Mouse (Mus musculus): ENCODE data around the gene AI854703.

DNA sequence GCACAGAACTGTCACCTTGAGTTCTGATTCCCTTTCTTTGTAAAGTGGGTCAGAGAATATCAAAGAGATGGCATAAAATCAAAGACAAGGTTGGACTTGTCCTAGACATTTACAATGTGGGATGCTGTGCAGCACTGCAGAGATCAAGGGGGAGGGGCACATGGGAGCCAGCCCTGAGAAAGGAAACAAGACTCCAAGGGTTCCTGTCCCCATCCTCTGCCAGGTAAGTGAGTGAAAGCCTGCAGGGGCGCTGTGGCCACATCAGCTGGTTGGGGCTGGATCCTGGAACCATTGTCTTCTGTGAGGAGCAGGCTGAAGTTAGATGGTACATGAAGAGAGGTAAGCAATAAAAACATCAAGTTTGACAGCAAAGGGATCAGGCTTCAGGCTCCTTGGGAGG, 3.1 kb upstream of the AI854703 start:
- no peak for TF ChIP-seq POLR2A (IDR thresholded peaks at IDR 0.05; ENCODE audit: borderline replicate concordance, low read depth, low read length)
- TF ChIP-seq CTCF (IDR thresholded peaks at IDR 0.05; ENCODE audit: low read depth, low read length): no peak

Measured in bone marrow macrophage, adult 2 months (primary cell).